Mouse (Mus musculus) stomach, postnatal 0 days (tissue): ENCODE measurements at regions not wholly inside any gene's neighbourhood (a gene's known extent, or its start where the extent isn't known, plus 50 kb on each side); places are given as distances from the start of the nearest gene placed in this dataset.

Source experiments
- ATAC-seq: fragments of 200-750 bp; cut with Nextera tagmentation; 2 replicates; pipeline ENCODE4 v1.8.0; 2017; ENCODE audit not compliant: low FRiP score, low TSS enrichment
- DNase-seq: peaks from one replicate; pipeline ENCODE4 v3.0.0-alpha.2; 2016; ENCODE audit warnings: low spot score
- H3K27ac ChIP-seq: fragments of 300-500 bp; sonication (generic); replicated peaks from 2 replicates; pipeline ENCODE4 v1.5.1; 2014; ENCODE audit warnings: mild to moderate bottlenecking, control low read depth
- H3K27me3 ChIP-seq: fragments of 300-500 bp; sonication (generic); 2 replicates; pipeline ENCODE4 v1.6.1; 2014; ENCODE audit warnings: low read length; ENCODE audit not compliant: control insufficient read depth, insufficient read depth
- H3K36me3 ChIP-seq: fragments of 300-500 bp; sonication (generic); 2 replicates; pipeline ENCODE4 v1.6.1; 2014; ENCODE audit warnings: low read length, mixed read lengths; ENCODE audit not compliant: control insufficient read depth, insufficient read depth
- H3K4me1 ChIP-seq: fragments of 300-500 bp; sonication (generic); replicated peaks from 2 replicates; pipeline ENCODE4 v1.6.1; 2014; ENCODE audit warnings: antibody characterized with exemption; ENCODE audit not compliant: control insufficient read depth, insufficient read depth
- H3K4me2 ChIP-seq: fragments of 300-500 bp; sonication (generic); replicated peaks from 2 replicates; pipeline ENCODE4 v1.6.1; 2014; ENCODE audit warnings: low read depth, mild to moderate bottlenecking, control low read depth, moderate library complexity
- H3K4me3 ChIP-seq: fragments of 300-500 bp; sonication (generic); 2 replicates; pipeline ENCODE4 v1.5.1; 2014; ENCODE audit warnings: low read depth, low read length, control low read depth
- H3K9ac ChIP-seq: fragments of 300-500 bp; sonication (generic); 2 replicates; pipeline ENCODE4 v1.6.1; 2014; ENCODE audit warnings: mild to moderate bottlenecking, low read length, control low read depth, mixed read lengths
- H3K9me3 ChIP-seq: fragments of 300-500 bp; sonication (generic); 2 replicates; pipeline ENCODE4 v1.6.1; 2016; ENCODE audit warnings: low read length; ENCODE audit not compliant: control insufficient read depth
- CTCF ChIP-seq: IDR thresholded peaks from 2 replicates; pipeline ENCODE4 v1.5.1; 2016; ENCODE audit warnings: antibody characterized with exemption, low read depth, mild to moderate bottlenecking, moderate library complexity
- EP300 ChIP-seq: optimal IDR thresholded peaks from 2 replicates; pipeline ENCODE3; 2016; ENCODE audit warnings: antibody characterized with exemption
- WGBS: fragments of 180-500 bp; shearing (Covaris S2); extraction: QIAGEN DNeasy Blood & Tissue Kit; methylation state at CpG from one replicate; pipeline ENCODE4 v1.1.7; 2014; 5-methylcytosine and 5-hydroxymethylcytosine counted together

DNA sequence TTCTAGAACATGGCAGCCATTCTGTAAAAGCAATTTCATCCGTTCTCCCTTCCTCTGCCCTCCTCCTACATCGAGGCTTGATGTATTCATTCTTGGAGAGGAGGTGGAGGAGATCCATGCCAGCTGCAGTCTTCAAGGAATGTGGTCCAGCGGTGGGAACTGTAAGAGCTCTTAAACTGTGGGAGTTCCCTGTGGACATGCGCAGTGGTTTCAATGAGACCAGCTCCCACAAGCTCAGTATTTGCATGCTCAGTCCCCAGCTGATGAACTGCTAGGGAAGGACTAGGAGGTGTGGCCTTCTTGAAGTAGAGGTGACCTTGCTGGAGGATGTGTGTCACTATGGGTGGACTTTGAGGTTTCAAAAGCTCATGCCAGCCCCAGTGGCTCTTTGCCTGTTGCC, 163.7 kb upstream of the Ctnnb1 start:
- no peak for DNase-seq
- H3K27ac ChIP-seq = no peak overlapping the region; the same call in 1 of the 2 replicates
- TF ChIP-seq EP300 (no peak), CTCF (no peak)
- H3K9ac ChIP-seq = no peak overlapping the region
- no peak overlapping the region for H3K4me3 ChIP-seq
- no peaks in the 10 kb centered on the region for H3K36me3 ChIP-seq
- no peak for ATAC-seq
- no peaks in the 10 kb centered on the region for H3K9me3 ChIP-seq
- H3K4me2 ChIP-seq = no peak overlapping the region
- H3K4me1 ChIP-seq = peaks cover 7% of the 10 kb centered on the region
- no peaks in the 10 kb centered on the region for H3K27me3 ChIP-seq
- WGBS = 59% methylated on average over 4 of the region's 4 CpGs

DNA sequence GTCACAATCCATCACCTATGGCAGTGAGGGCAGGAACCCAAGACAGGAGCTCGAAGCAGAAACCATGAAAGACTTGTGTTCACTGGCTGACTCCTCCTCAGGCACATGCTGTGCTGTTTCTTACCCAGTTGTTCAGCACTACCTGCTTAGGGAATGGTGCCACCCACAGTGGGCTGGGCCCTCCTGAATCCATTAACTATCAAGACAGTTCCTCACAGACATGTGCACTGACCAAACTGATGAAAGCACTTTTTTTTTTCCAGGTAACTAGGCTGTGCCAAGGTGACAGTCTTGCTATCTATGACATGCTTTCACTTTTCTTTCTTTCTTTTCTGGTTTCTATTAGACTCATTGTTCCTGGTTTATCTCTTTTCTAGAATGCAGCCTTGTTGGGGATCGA, 162.1 kb upstream of the Ctnnb1 start:
- Histone ChIP-seq H3K4me1 (peaks cover 7% of the 10 kb centered on the region), H3K9me3 (no peaks in the 10 kb centered on the region), H3K27ac (no peak overlapping the region), H3K27me3 (no peaks in the 10 kb centered on the region), H3K9ac (no peak overlapping the region), H3K36me3 (no peaks in the 10 kb centered on the region), H3K4me3 (no peak overlapping the region), H3K4me2 (no peak overlapping the region)
- no peak for ATAC-seq
- 71% methylated on average over 2 of the region's 2 CpGs for WGBS
- TF ChIP-seq EP300 (no peak), CTCF (no peak)
- no peak for DNase-seq

DNA sequence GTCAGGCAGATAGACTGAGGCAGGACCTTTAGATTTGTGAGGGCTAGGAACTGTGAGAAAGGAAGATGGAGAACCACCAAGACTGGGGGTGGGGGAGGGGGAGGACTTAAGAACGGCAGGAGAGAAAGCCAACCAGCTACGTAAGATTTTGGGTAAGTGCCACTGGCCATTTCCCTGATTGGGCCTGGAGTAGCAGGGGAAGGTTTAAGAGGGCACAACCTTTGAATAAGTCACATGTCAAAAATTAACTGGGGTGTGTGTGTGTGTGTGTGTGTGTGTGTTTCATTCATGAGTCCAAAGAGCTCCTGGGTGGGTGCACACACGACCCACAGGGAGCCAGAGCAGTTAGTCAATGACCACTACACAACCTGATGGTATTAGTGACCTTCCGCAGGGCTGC, 161.6 kb upstream of the Ctnnb1 start:
- H3K36me3 ChIP-seq = no peaks in the 10 kb centered on the region
- ATAC-seq (no peak), DNase-seq (no peak)
- no peaks in the 10 kb centered on the region for H3K9me3 ChIP-seq
- no peak overlapping the region for H3K4me3 ChIP-seq
- no peak overlapping the region for H3K27ac ChIP-seq
- no peak overlapping the region for H3K4me2 ChIP-seq
- WGBS = 91% methylated on average over 4 of the region's 4 CpGs
- peaks cover 7% of the 10 kb centered on the region for H3K4me1 ChIP-seq
- H3K9ac ChIP-seq = no peak overlapping the region
- no peaks in the 10 kb centered on the region for H3K27me3 ChIP-seq
- TF ChIP-seq CTCF (no peak), EP300 (no peak)

- TF ChIP-seq CTCF = no peak
- no peak for TF ChIP-seq EP300
- H3K27ac ChIP-seq = no peak overlapping the region
- peaks cover 7% of the 10 kb centered on the region for H3K4me1 ChIP-seq
- H3K9ac ChIP-seq = no peak overlapping the region
- DNase-seq (no peak), ATAC-seq (no peak)
- H3K36me3 ChIP-seq = no peaks in the 10 kb centered on the region
- WGBS = 56% methylated on average over 8 of the region's 8 CpGs
- H3K4me3 ChIP-seq = no peak overlapping the region
- no peaks in the 10 kb centered on the region for H3K9me3 ChIP-seq
- H3K4me2 ChIP-seq = no peak overlapping the region
- no peaks in the 10 kb centered on the region for H3K27me3 ChIP-seq
Observed at GRCm38 (mm10) chr9:120769056-120769455, 160.0 kb upstream of the Ctnnb1 start.

DNA sequence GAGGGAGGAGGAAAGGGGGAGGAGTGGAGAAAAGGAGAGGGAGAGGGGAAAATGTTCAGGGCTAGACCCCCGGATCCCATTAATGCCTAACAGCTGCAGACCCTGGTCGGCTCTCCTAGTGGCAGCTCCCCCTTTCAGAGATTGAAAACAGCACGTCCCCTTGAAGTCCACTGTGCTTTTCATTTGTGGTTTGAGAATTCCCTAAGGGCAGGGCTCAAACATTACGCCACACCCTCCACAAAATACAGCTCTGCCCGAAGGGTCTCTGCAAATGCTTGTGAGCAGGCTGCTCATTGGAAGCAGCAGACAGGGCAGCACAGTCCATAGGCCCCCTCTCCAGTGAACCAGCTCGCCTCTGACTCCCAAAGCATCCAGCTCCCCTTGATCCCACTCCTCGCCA, 159.3 kb upstream of the Ctnnb1 start:
- no peak overlapping the region for H3K4me3 ChIP-seq
- TF ChIP-seq EP300 (no peak), CTCF (no peak)
- peaks cover 5% of the 10 kb centered on the region for H3K4me1 ChIP-seq
- no peaks in the 10 kb centered on the region for H3K9me3 ChIP-seq
- no peaks in the 10 kb centered on the region for H3K36me3 ChIP-seq
- H3K4me2 ChIP-seq = no peak overlapping the region
- 39% methylated on average over 7 of the region's 7 CpGs for WGBS
- no peaks in the 10 kb centered on the region for H3K27me3 ChIP-seq
- ATAC-seq = no peak
- no peak for DNase-seq
- peak overlapping the region; percentile 35; the same call in 1 of the 2 replicates for H3K9ac ChIP-seq
- peak overlapping the region; percentile 76; the same call in 1 of the 2 replicates for H3K27ac ChIP-seq

DNA sequence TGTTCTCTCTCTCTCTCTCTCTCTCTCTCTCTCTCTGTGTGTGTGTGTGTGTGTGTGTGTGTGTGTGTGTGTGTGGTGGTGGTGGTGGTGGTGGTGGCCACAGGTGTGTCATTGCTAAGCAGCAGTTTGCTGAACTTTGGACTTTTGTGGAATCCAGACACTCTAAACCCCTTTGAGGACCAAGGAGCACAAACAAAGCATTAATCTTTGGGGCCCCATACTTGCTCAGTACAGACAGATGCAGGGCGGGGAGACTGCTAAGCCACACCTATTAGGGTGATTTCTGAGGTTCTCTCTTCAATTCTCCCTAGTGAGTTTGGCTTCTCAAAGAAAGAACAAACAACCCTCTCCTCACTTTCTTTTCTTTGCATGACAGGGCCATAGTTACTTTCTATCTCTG, 158.1 kb upstream of the Ctnnb1 start:
- no peak overlapping the region for H3K4me2 ChIP-seq
- ATAC-seq = peak; percentile 90
- no peaks in the 10 kb centered on the region for H3K9me3 ChIP-seq
- H3K27ac ChIP-seq = peak overlapping the region; percentile 65
- 10% methylated on average over 1 of the region's 1 CpGs for WGBS
- no peak for TF ChIP-seq CTCF
- TF ChIP-seq EP300 = no peak
- H3K36me3 ChIP-seq = no peaks in the 10 kb centered on the region
- peak; percentile 63 for DNase-seq
- no peak overlapping the region for H3K9ac ChIP-seq
- H3K4me3 ChIP-seq = no peak overlapping the region
- no peaks in the 10 kb centered on the region for H3K27me3 ChIP-seq
- no peaks in the 10 kb centered on the region; the same call in none of the 2 replicates for H3K4me1 ChIP-seq
